Mouse (Mus musculus): ENCODE results near the gene Oxt.

- TF ChIP-seq POLR2A (IDR thresholded peaks at IDR 0.05; ENCODE audit: borderline replicate concordance, control insufficient read depth, low read depth, low read length), result no peak
- TF ChIP-seq CTCF (IDR thresholded peaks at IDR 0.05; ENCODE audit: control insufficient read depth, insufficient read depth, low read length), result no peak
Observed at GRCm38 (mm10) chr2:130538876-130539546, 37.0 kb upstream of the Oxt start.

Measured in bone marrow, adult 2 months (tissue).